9 mouse cellular contexts compared by ENCODE assay signal in genomic region chr11:61448599-61449225, GRCm38 (mm10). TPM values are rescaled to one million over a fixed set of nuclear protein-coding genes. Genes with fewer than 3 reads are reported as not detected.
DNase-seq lines count a peak whose midpoint lies in the region; ATAC-seq and TF ChIP-seq lines count a peak whose summit lies in the region.
"Had no signal": no experiment of that assay in that cellular context is flagged by ENCODE, and none has a peak within 500 bp of the region (broad histone marks: within the 10 kb centered on the region; RNA-seq: fewer than 3 reads in every experiment).

No protein-coding gene starts in this region.

- DNase-seq in hindbrain, postnatal 0 days (ENCODE audit: low spot score), result peak; percentile 58
- DNase-seq in cerebellum, adult 11 months, result peak; percentile 72
- DNase-seq in gastrocnemius, adult 8-10 months (ENCODE audit: low spot score in 2 of 2), result peak; percentile 40 to 63
- peak; percentile 51 to 52 for DNase-seq in left cerebral cortex, postnatal 36 days (ENCODE audit: low spot score in 2 of 2)
- DNase-seq in embryo, embryonic 9.5 days (ENCODE audit: extremely low spot score), result no peak
- DNase-seq in spleen, postnatal 14 days (ENCODE audit: low spot score in 2 of 2), result no peak

- H3K4me3 ChIP-seq in hindbrain, postnatal 0 days (ENCODE audit: low read length), result no peak overlapping the region
- H3K4me3 ChIP-seq in hindbrain, embryonic 12.5 days, result no peak overlapping the region

- intact Hi-C loops in left cerebral cortex, postnatal 36 days (cut with DNase I), result no loop called here

- H3K27me3 ChIP-seq in hindbrain, postnatal 0 days (ENCODE audit: insufficient read depth, low read length), result no peaks in the 10 kb centered on the region
- H3K27me3 ChIP-seq in hindbrain, embryonic 12.5 days, result peaks cover 3% of the 10 kb centered on the region; the same call in 1 of the 2 replicates

- 43% methylated on average over 9 of the region's 9 CpGs for WGBS in hindbrain, postnatal 0 days
- 75% methylated on average over 9 of the region's 9 CpGs for WGBS in hindbrain, embryonic 12.5 days

- no peak overlapping the region for H3K4me2 ChIP-seq in hindbrain, postnatal 0 days (ENCODE audit: low read depth, low read length)
- H3K4me2 ChIP-seq in hindbrain, embryonic 12.5 days (replicated peaks), result no peak overlapping the region

- no peak overlapping the region for H3K9ac ChIP-seq in hindbrain, postnatal 0 days (replicated peaks; ENCODE audit: low read length)
- no peak overlapping the region for H3K9ac ChIP-seq in hindbrain, embryonic 12.5 days
- H3K9ac ChIP-seq: liver, embryonic 14.5 days had no signal

- no peak for TF ChIP-seq CTCF in hindbrain, postnatal 0 days (IDR thresholded peaks at IDR 0.05; ENCODE audit: low read depth)

- 0 out of 2 replicates have a peak, but pooled peaks have one; percentile 16 for ATAC-seq in hindbrain, postnatal 0 days
- ATAC-seq in hindbrain, embryonic 12.5 days (ENCODE audit: low FRiP score), result no peak
- ATAC-seq in erythroblast, adult 5-6 weeks (replicated peaks; ENCODE audit: low FRiP score, poor library complexity, severe bottlenecking), result no peak

- H3K4me1 ChIP-seq in hindbrain, postnatal 0 days (ENCODE audit: insufficient read depth, low read length), result peaks cover 17% of the 10 kb centered on the region
- H3K4me1 ChIP-seq in hindbrain, embryonic 12.5 days, result peaks cover 20% of the 10 kb centered on the region

- H3K36me3 ChIP-seq in hindbrain, postnatal 0 days (ENCODE audit: insufficient read depth, low read length), result no peaks in the 10 kb centered on the region
- no peaks in the 10 kb centered on the region for H3K36me3 ChIP-seq in hindbrain, embryonic 12.5 days

- H3K9me3 ChIP-seq in hindbrain, postnatal 0 days (ENCODE audit: low read length), result no peaks in the 10 kb centered on the region
- no peaks in the 10 kb centered on the region for H3K9me3 ChIP-seq in hindbrain, embryonic 12.5 days (replicated peaks)

- H3K27ac ChIP-seq in hindbrain, postnatal 0 days, result peak overlapping the region; percentile 11; the same call in 1 of the 2 replicates
- no peak overlapping the region for H3K27ac ChIP-seq in hindbrain, embryonic 12.5 days
- H3K27ac ChIP-seq: liver, embryonic 14.5 days had no signal

RNA-seq across cellular contexts. Expression of gene Rnf112, which starts 5.2 kb away (rescaled TPM):
- total RNA-seq in hindbrain, postnatal 0 days (2014; rRNA removed), result 74.3 and 74.9 TPM in 2 replicates
- 22.0 and 23.8 TPM in 2 replicates for polyA plus RNA-seq in hindbrain, postnatal 0 days (2015; fragmentation: Nextera tagmentation; extraction: Ambion mirVana)
- polyA plus RNA-seq in hindbrain, embryonic 12.5 days (2016; fragmentation: Nextera tagmentation; extraction: Ambion mirVana), result 5.1 and 7.3 TPM in 2 replicates
- total RNA-seq in gastrocnemius, adult 8-10 months (2022), result under 1 TPM in 1 of 4 experiments, not detected in 3; 0.08 TPM
- 100 to 1,000 TPM; 274 to 345 TPM for total RNA-seq in left cerebral cortex, postnatal 36 days (2021)
- not detected in 2 replicates for total RNA-seq in erythroblast, adult 5-6 weeks (2015; ENCODE audit: low replicate concordance)
- total RNA-seq in erythroblast, adult 5-6 weeks (2017; ENCODE audit: low replicate concordance), result not detected in 2 replicates

RNA-seq across cellular contexts. Expression of gene Mfap4, which starts 36.5 kb away (rescaled TPM):
- 42.1 and 68.1 TPM in 2 replicates for total RNA-seq in hindbrain, postnatal 0 days (2014; rRNA removed)
- polyA plus RNA-seq in hindbrain, postnatal 0 days (2015; fragmentation: Nextera tagmentation; extraction: Ambion mirVana), result 38.7 and 43.3 TPM in 2 replicates
- polyA plus RNA-seq in hindbrain, embryonic 12.5 days (2016; fragmentation: Nextera tagmentation; extraction: Ambion mirVana), result 131 and 160 TPM in 2 replicates
- 1 to 10 TPM; 3.1 to 7.2 (median 4.4) TPM for total RNA-seq in gastrocnemius, adult 8-10 months (2022)
- total RNA-seq in left cerebral cortex, postnatal 36 days (2021), result 1 to 10 TPM; 2.6 to 3.3 TPM
- total RNA-seq in erythroblast, adult 5-6 weeks (2015; ENCODE audit: low replicate concordance), result not detected in 2 replicates
- total RNA-seq in erythroblast, adult 5-6 weeks (2017; ENCODE audit: low replicate concordance), result not detected in 2 replicates

RNA-seq across cellular contexts. Expression of gene Mapk7, which starts 45.5 kb away (rescaled TPM):
- total RNA-seq in hindbrain, postnatal 0 days (2014; rRNA removed), result 50.5 and 58.8 TPM in 2 replicates
- polyA plus RNA-seq in hindbrain, postnatal 0 days (2015; fragmentation: Nextera tagmentation; extraction: Ambion mirVana), result 43.1 TPM in 2 replicates
- polyA plus RNA-seq in hindbrain, embryonic 12.5 days (2016; fragmentation: Nextera tagmentation; extraction: Ambion mirVana), result 89.0 and 94.9 TPM in 2 replicates
- 1 to 10 TPM; 2.0 to 4.6 (median 2.3) TPM for total RNA-seq in gastrocnemius, adult 8-10 months (2022)
- total RNA-seq in left cerebral cortex, postnatal 36 days (2021), result 10 to 100 TPM; 21.6 to 22.9 TPM
- total RNA-seq in erythroblast, adult 5-6 weeks (2015; ENCODE audit: low replicate concordance), result 4.4 and 8.3 TPM in 2 replicates
- 2.8 and 3.7 TPM in 2 replicates for total RNA-seq in erythroblast, adult 5-6 weeks (2017; ENCODE audit: low replicate concordance)

RNA-seq across cellular contexts. Expression of gene B9d1, which starts 56.2 kb away (rescaled TPM):
- 22.8 and 33.9 TPM in 2 replicates for total RNA-seq in hindbrain, postnatal 0 days (2014; rRNA removed)
- 26.2 and 29.7 TPM in 2 replicates for polyA plus RNA-seq in hindbrain, postnatal 0 days (2015; fragmentation: Nextera tagmentation; extraction: Ambion mirVana)
- polyA plus RNA-seq in hindbrain, embryonic 12.5 days (2016; fragmentation: Nextera tagmentation; extraction: Ambion mirVana), result 32.0 and 33.8 TPM in 2 replicates
- total RNA-seq in gastrocnemius, adult 8-10 months (2022), result 1 to 10 TPM; 2.9 to 7.2 (median 4.7) TPM
- total RNA-seq in left cerebral cortex, postnatal 36 days (2021), result 10 to 100 TPM; 40.3 to 44.4 TPM
- not detected in 2 replicates for total RNA-seq in erythroblast, adult 5-6 weeks (2015; ENCODE audit: low replicate concordance)
- not detected in 2 replicates for total RNA-seq in erythroblast, adult 5-6 weeks (2017; ENCODE audit: low replicate concordance)

Comparison
In these comparisons a context has a peak if more than half of its experiments do, and no peak if none do; other contexts are left out.
1. DNase-seq: peak in hindbrain, postnatal 0 days (single experiment), cerebellum, adult 11 months (single experiment), gastrocnemius, adult 8-10 months (2 of 2) and left cerebral cortex, postnatal 36 days (2 of 2); none in embryo, embryonic 9.5 days (single experiment) and spleen, postnatal 14 days (0 of 2).
2. RNA of gene Rnf112, which starts 5.2 kb away (total RNA-seq): 274 to 345 TPM in left cerebral cortex, postnatal 36 days and 74.3 to 74.9 TPM in hindbrain, postnatal 0 days; 0.08 TPM in gastrocnemius, adult 8-10 months and not detected in erythroblast, adult 5-6 weeks; every median in the first group is over 10 times any median in the second.